Mouse (Mus musculus): ENCODE measurements at regions not wholly inside any gene's neighbourhood (a gene's known extent, or its start where the extent isn't known, plus 50 kb on each side); places are given as distances from the start of the nearest gene placed in this dataset.
"Not testable (repeated sequence)": the region's sequence is repeated elsewhere in the genome, so short reads cannot be mapped to it uniquely, and the experiment has no call there.

DNA sequence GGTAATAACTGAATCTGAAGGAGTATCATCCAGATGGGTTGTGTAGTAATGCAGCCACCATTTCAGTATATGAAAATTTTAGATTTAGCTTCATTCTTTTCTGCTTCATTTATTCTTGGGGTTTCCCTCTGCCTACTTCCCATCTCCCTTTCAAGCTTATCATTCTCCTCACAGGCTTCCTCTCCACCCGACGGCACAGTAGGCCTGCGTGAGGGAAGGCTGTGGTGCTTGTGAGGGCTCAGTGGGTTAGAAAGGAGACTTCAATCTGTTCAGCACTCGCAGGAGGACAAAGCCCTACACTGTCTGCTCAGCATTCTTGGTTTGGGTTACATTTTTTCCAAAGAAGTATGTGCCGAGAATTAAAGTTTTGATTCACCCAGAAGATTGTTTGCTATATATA lies 804.2 kb upstream of the Olfr1507 start:
- not testable (repeated sequence) for DNase-seq

DNA sequence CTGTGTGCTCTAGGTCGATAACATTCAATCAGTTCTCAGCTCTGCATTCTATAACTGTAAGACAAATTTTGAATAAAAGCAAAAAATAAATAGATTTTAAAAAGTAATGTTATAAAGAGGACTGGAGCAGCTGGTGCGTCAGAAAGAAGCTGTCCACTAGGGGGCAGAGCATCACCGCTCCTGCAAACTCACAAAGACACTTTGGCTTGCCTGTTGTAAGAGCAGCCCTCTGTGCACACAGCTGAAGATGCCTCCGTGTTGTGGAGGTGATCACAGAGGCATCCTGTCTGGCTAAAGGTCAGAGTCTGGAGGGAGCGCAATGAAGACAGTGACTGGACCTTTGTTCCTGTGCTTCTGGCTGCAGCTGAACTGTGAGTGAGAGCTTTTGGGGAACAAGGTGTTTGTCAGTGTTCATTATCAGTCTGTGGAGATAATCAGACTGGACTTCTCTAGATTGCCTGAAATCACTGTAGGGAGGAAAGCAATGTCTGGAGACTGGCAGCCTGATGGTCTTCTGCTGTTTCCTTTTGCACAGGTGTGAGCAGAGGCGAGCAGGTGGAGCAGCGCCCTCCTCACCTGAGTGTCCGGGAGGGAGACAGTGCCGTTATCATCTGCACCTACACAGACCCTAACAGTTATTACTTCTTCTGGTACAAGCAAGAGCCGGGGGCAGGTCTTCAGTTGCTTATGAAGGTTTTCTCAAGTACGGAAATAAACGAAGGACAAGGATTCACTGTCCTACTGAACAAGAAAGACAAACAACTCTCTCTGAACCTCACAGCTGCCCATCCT lies 788.0 kb upstream of the Olfr1507 start:
- DNase-seq: not testable (repeated sequence)

DNA sequence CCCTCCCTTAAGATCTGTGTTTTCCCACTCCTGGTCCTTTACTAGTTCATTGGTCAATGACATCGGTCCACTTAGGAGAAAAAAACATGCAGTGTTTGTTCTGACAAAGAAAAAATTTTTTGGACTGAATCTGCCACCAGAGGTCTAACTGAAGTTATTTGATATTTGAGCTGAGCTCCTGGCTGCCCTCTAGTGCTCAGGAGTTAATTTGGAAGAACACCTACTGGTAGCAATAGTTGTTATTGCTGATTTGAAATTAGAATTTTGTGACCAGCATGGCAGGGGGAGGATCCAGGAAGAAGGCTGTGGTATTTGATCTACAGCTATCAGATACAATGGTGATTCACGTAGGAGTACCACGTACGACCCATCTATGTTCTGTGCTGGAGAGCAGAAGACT lies 777.7 kb upstream of the Olfr1507 start:
- not testable (repeated sequence) for DNase-seq

DNA sequence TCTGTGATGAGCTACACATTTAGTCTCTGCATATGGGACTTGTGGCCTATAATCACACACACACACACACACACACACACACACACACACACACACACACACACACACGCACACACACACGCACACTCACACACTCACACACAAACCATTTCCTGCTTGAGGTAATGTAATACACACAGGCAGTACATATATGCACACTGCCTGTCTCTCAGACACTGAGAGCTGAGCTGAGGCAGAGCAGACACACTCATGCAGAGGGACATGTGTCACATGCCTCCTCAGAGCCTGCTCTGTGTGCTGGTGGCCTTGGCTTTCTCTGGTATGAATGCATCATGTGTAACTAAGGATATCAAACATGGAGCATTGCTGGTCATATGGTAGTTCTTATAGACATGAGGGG lies 772.1 kb upstream of the Olfr1507 start:
- not testable (repeated sequence) for DNase-seq

DNA sequence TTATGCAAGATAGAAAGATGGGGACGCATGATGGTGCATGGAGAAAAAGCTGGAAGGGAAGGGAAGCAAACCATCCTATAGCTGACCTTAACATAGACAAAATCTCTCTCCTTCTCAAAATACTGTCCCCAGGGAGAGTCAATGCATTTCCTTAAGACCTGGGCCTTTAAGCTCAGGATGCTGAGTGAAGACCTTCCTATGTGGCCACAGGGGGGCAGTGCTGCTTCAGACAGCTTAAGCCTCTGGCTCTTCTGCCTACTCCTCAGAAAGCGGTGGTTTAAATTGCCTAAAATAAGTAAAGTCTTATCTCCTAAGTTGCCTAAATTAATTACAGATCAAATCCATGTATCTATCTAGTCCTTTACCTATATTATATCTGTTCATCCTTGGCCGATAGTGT lies 760.4 kb upstream of the Olfr1507 start:
- DNase-seq: not testable (repeated sequence)

DNA sequence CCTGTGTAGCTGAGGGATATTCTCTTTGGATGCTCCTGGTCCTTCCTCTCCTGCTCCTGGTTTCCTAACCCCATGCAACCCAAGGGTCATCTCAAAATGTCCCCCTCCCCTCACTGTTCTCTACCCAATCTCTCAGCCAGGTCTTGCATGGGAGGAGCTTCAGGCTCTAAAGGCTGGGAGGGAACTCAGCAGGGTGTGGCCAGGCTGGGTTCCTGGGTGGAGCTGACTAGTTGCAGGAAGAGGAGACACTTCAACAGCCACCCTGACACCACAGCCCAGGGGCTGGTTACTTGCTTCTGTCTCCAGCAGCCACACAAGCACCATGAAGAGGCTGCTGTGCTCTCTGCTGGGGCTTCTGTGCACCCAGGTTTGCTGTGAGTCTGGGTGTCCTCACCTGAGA lies 757.9 kb upstream of the Olfr1507 start:
- DNase-seq: not testable (repeated sequence)

DNA sequence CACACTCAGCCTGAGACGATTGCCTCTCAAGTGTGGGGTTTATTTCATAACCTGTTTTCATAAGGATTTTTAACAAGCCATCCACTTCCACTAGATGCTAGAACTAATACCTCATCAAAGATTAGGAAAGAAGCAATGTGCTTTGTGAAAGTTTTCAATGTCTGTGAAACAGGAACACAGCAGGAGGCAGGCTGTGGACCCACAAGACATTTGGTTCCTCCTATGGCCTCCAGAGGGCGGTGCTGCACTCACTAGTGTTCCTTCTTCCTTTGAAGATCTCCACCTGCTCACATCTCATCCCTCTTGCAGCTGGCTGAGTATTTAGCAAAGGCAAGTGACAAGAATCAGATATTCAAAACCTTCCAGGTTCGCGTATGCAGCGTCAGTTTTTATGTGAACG lies 735.6 kb upstream of the Olfr1507 start:
- DNase-seq: not testable (repeated sequence)

DNA sequence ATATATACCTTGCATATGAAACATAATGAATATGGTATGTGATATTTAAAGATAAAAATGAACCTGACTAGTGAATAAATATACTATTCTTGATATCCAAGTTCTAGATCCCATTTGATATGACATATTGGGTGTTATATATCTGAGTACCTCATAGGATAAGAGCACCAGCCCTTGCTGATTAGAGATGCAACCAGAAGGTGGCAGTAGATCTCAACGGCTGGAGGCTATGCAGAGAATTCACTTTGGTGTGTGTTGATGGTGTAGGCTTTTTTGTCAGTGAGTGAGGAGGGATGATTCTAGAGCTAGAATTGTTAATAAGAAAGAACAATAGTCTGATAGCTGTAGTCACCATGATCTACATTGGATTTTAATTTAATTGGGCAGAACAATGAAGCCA lies 729.2 kb upstream of the Olfr1507 start:
- DNase-seq: not testable (repeated sequence)

DNA sequence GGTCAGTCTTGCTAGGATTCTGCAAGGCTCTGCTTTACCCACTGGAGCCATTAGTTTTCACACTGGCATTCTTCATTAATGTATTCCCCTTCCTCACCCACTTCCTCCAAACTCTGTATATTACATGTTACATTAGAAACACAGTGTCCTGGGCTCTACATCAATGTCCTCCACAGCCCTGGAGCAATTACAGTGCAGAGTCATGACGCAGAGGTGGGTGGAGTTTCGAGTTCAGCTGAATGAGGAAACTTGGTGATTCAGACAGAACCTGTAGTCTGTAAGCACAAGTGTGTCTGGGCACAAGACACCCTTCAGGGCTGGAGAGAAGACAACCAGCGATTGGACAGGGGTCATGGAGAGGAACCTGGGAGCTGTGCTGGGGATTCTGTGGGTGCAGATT lies 715.0 kb upstream of the Olfr1507 start:
- not testable (repeated sequence) for DNase-seq

DNA sequence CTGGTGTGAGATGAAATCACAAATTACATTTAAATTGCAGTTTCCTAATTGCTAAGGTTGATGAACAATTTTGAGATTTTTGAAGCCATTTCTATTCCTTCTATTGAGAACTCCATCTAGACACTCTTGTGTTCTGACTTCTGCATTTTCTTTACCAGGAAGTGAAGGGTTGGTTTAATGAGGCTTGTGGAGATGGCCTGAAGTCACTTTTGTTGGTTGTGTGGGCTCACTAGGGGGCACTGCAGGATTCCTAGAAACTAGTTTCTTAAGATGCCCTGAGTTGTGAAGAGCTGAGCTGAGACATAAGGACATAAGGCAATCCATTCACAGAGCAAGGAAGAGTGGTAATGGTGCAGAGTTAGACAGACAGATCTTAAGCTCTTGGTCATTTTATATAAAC lies 713.7 kb upstream of the Olfr1507 start:
- not testable (repeated sequence) for DNase-seq

DNA sequence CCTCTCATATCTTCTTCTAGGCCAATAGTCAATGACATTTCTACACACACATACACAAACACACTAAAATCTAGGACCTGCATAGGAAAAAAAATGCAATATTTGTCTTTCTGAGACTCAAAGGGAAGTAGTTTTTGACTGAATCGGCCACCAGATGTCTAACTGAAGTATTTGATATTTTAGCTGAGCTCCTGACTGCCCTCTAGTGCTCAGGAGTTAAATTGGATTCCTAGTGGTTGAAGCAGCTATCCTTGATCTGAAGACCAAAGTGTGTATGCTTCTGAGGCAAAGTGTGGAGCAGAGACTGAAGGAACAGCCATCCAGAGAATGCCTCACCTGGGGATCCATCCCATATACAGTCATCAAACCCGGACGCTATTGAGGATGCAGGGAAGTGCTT lies 695.4 kb upstream of the Olfr1507 start:
- DNase-seq: not testable (repeated sequence)

DNA sequence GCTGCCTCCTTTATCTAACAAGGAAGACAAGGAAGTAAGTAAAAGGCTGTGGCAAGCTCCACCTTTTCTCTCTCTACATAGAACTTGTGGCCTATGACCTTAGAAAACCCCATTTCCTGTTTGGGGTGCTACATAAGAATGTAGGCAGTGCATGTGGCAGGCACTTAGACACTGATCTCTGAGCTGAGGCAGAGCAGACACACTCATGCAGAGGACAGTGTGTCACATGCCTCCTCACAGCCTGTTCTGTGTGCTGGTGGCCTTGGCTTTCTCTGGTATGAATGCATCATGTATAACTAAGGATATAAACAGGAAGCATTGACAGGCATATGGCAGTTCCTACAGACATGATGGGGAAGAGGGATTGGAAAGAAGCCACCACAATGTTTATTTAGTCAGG lies 678.5 kb upstream of the Olfr1507 start:
- not testable (repeated sequence) for DNase-seq

DNA sequence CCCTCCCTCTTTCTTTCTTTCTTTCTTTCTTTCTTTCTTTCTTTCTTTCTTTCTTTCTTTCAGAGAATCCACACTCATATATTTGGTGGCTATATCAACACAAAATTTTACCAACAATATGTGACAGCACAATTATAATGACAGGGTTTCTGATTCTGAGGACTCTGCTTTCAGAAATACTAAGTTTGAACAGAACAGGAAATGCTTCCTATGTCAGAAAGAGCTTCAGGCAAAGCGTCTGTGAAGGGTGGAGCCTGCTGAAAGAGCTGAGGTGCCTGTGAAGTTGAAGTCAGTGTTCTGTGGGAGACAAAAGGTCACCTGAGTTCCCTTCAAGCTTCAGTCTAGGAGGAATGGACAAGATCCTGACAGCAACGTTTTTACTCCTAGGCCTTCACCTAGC lies 670.8 kb upstream of the Olfr1507 start:
- not testable (repeated sequence) for DNase-seq

DNA sequence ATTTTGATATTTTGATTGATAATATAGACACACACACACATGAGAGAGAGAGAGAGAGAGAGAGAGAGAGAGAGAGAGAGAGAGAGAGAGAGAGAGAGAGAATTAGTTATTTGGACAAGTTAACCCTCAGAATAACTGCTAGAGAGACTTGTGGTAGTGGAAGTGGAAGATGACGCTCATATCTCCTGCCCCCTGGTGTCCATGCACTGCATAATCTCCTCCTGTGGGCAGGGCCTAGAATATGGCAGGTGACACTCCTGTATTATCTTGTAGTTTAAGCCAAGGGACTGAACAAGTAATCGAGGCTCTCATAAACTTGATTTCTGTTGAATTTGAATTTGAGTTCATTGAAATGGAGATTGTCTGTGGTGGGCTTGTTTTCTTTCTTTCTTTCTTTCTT lies 663.5 kb upstream of the Olfr1507 start:
- DNase-seq: not testable (repeated sequence)

DNA sequence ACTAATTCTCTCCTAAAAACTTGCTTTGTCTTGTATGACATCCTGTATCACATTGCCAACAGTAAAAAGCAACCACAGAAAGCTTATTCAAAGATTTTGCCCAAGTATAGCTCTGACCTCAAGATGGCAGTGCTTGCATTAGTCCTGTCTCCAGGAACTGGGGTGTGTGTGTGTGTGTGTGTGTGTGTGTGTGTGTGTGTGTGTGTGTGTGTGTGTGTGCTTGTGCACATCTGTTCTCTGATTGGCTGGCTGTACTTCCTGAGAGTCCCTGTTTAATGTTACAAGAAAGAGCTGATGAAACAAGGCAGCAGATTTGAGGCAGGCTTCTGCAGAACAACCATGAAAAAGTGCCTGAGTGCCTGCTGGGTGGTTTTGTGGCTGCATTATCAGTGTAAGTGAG lies 639.2 kb upstream of the Olfr1507 start:
- DNase-seq: peak; percentile 0

DNA sequence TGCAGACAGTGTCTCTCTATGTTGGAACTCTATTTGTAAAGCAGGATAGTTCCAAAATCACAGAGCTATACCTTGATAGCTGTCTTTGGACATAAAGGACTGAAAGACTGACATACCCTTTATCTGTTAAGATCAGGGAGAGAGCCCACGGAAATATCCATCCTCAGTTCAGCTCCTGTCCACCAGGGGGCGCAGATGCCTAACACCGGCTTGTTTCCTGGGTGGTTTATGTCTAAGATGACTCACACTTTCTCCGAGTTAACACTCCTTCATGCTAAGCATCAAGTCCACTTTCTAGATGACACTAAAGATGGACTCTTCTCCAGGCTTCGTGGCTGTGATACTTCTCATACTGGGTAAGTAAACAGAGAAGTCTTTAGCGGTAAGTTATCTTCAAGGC lies 636.8 kb upstream of the Olfr1507 start:
- peak; percentile 6 for DNase-seq

DNA sequence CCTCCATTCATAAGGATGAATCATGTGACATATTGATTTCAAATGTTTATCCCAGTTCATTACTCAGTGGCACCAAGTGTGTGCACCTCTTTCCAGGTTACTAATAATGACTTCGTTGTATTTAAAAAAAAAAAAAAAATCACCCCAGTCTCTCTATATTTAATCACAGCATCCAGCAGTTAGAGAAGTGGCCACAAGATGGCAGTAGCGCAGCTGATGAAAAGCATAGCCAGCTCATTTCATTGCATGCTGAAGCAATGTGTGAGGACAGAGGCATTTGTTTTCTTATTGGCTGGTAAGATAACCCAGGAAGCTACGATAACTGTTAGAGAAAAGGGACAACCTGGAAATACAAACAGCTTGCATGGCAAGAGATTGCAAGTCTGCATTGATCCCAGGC lies 626.2 kb upstream of the Olfr1507 start:
- peak; percentile 42 for DNase-seq

DNA sequence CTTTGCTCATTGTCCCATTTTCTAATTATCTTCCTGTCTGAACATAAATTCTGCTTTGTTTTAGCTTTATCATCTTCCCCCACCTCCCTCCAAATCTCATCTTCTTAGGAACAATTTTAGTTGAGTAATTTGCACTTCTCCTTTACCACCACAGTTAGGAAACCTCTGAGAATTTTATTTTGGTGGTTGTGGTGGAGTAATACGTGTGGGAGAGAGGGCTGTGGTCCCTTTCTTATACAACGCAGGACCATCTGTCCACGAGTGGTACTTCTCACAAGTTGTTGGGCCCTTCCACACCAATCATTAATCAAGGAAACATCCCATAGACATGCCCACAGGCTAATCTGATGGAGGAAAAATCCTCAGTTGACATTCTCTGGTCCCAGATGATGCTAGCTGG lies 614.2 kb upstream of the Olfr1507 start:
- not testable (repeated sequence) for DNase-seq

DNA sequence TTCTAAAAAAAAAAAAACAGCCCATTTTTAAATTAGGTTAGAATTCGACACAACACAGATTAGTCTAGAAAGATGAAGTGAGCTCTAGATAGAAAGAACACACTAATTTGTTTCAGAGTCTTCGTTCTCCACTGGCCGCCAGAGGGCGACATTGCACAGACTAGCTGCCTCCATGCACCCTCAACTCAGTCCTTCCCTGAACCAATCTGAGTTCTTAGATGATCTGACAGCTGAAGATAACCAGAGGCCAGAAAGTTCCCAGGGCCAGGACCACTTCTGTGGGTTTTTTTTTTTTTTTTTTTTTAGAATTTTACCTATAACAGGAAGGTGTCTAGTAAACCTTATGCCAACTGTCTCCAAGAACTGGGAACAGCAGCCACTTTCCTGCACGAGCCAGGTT lies 605.8 kb upstream of the Olfr1507 start:
- DNase-seq: not testable (repeated sequence)

DNA sequence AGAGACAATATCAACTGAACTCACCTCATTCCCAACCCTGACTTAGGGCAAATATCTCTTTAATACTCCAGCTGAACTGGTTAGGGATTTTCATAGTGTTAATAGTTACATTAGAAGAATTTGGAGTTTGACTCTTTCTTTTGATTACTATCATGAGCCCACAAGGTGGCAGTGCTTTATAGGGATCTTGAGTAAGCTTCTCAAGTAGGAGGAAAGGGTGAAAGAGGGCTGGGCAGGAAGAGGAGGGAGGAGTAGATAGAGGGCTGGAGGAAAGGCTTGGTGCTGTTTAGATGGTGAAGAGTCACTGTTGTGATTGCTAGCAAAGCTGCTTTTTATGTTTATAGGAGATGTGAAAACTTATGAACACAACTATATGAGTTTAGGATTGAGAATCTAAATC lies 595.4 kb upstream of the Olfr1507 start:
- DNase-seq: not testable (repeated sequence)

DNA sequence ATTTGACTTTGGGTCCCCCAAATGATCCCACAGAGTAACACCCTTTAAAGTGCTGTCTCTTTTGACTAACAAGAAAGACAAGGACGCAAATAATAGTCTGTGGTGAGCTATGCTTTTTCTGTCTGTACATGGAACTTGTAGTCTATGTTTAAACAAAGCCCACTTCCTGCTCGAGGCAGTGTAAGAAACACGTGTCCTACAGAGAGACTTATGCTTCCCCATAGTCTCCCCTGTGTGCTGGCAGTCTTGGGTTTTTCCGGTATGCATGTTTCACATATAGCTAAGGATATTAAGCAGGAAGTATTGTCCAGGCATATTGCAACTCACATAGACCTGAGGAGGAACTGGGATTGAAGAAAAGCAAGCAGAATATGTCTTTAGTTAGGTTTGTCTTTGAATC lies 586.3 kb upstream of the Olfr1507 start:
- DNase-seq: not testable (repeated sequence)

DNA sequence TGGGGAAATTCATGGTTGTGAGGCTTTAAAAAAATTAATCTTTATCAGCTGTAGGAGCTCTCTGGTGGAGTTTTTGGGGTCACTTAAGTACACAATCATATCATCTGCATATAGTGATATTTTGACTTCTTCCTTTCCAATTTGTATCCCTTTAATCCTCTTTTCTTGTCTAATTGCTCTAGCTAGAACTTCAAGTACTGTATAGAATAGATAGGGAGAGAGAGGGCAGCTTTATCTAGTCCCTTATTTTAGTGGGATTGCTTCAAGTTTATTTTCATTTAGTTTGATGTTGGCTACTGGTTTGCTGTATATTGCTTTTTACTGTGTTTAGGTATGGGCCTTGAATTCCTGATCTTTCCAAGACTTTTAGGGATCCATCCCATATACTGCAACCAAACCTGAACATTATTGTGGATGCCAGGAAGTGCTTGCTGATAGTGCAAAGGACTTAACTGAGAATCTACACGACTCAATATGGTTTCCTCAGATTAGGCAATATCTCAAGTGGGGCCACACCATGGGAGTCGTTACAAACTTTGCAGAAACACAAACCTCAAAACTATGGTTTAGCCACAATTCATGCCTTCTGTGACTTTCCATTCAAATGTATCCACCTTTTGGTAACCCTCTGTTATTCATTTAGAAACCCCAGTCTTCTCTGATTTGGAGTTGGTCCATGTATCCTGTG lies 585.6 kb upstream of the Olfr1507 start:
- DNase-seq: not testable (repeated sequence)

DNA sequence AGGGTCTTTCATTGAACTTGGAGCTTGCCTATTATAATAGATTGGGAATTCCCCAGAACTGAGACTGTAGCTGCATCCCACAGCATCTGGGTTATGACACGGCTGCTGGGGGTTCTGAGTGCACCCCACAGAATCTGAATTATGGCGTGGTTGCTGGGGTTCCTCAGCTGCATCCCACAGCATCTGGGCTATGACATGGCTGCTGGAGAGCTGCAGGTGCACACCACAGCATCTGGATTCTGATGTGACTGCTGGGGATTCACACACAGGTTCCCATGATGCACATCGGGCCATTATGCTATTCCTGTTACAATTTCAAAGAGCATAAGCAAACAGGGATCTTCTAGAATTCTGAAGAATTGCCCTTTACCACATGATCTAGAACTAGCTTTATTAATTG lies 585.0 kb upstream of the Olfr1507 start:
- not testable (repeated sequence) for DNase-seq

DNA sequence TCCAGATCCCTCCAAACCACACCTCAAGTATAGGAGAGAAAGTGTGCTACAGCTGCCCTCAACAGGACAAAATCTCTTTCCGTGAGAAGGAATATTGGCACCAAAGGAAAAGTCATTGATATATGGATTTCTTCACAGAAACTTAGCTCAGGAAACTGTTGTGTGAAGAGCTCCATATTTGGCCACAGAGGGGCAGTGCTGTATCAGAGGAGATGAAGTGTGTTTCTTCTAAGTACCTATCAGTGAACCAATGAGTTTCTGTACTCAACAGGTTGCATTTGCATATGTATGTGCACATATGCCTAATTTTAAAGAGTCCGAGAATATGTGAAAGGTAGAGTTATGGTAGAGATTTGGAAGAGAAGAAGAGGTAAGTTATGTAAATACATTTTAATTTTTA lies 580.4 kb upstream of the Olfr1507 start:
- DNase-seq: not testable (repeated sequence)

Measured in lung, postnatal 36 days (tissue).